Mouse (Mus musculus) lung, postnatal 14 days (tissue): ENCODE results near the gene Pitpnc1.

ENCODE experiments used
- DNase-seq: peaks from one replicate; pipeline ENCODE4 v3.0.0; 2021

Gene Pitpnc1

GRCm38 (mm10) chr11:107437723-107438122, 32.8 kb downstream of the Pitpnc1 start:
- DNase-seq: no peak

DNA sequence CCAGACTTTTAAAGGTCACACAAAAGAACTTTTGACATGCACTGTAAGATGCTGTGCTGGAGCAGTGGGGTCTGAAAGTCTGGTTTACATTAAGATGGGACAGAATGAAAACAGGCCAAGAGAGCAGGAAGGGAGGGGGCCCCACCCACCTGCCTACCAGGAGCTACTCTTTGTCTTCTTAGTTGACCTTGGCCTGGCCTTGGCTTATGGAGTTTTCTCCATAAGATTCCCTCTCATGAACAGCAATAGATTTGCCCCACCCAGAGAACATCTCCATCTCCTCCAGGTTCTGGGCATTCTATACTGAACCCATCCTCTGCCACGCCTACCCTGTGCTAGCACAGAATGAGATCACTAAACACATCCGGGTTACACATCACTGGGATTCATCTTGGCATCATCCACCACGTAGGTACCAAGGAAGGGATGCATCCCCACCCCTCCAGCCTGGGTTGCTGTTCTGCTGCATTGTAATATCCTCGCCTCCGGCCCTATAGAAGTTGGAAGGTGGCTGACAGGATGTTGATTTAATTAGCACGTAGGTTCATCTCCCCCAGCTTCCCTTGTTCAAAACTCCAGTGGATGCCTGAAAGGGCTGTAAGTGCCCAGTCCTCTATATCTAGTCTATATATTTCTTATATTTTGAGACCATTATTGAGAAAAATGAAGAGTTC, 34.6 kb downstream of the Pitpnc1 start:
- DNase-seq: no peak

DNA sequence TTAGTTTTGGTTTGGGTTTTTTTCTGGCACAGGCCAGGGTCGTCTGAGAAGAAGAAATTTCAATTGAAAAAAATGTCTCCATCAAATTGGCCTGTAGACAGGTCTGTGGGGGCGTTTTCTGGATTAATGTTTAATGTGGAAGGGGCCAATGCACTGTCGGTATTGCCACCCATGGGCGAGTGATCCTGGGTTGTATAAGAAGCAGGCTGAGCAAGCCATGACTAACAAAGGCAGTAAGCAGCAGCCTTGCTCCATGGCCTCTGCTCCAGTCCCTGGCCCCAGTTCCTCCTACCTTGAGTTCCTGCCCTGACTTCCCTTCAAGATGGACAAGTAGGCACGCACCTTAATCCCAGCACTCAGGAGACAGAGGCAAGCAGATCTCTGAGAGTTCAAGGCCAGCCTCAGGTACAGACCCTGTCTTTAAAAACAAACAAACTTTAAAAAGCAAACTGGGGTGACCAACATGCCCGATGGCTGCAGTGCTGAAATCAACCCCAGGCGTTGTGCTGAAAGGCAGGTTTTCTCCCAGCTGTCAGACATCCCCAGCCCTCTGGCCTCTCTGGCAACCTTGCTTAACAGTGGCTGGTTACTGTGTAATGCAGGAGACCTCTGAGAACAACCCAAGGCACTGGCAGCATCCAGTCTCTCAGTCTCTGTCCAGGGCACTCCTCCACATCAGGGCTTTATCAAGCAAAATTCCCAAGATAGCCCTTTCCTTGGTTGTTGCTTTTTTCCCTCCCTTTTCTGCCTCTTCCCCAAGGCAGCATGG, 39.1 kb downstream of the Pitpnc1 start:
- no peak for DNase-seq

DNA sequence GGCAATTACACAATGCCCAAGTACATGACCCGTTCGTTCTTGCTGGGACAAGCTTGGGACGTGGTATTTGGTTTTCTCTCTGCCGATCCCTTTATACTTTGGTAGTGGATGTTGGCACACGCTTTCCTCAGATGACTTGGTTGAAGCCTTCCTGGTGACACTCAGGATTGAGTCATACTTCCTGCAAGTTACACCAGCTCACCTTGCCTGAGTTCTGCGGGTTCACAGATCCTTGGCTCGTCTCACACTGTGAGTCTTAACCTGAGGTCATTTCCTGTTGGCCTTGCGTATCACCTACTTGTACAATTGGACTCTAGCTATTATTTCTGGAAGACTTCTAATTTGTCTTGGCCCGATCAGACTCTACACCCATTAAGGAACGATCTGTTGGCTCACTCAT, 42.5 kb downstream of the Pitpnc1 start:
- no peak for DNase-seq

DNA sequence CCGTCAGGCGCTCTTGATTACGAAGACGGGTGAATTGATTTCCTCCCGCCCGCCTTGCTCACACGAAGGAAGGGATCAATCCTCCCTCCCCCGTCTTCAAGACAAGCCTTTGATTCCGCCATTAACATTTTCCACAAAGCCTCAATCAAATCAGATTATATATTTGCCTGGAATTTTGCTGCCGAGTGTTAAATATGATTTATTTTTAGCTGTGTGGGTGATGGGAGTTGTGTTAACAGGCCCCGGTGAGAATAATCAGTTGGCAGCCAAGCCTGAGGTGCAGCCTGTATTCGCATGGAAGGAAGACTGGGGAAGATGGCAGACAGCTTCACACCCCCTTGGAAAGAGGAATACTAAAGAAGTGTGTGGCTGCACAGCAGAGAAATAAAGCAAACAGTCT, 46.3 kb downstream of the Pitpnc1 start:
- no peak for DNase-seq

DNA sequence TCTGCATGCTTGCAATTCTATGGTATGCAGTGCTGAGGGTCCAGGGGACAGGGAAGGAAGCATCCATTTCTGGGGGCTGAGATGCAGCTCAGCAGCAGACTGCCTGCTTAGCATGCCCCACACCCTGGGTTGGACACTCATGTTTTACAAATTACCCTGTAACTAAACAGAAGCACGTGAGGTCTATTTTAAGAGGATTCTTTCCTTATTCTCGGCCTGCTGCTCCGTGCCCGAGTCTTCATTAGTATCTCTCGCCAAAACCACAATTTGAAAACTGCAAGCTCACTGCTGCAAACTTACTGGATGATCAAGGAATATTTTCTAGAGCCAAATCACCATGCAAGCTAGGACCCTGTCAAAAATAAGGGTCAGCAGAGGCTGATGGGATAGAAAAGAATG, 48.1 kb downstream of the Pitpnc1 start:
- no peak for DNase-seq

- DNase-seq: peak; percentile 36
Observed at GRCm38 (mm10) chr11:107421751-107422355, 48.6 kb downstream of the Pitpnc1 start.

GRCm38 (mm10) chr11:107419925-107420324, 50.6 kb downstream of the Pitpnc1 start:
- DNase-seq: no peak

DNA sequence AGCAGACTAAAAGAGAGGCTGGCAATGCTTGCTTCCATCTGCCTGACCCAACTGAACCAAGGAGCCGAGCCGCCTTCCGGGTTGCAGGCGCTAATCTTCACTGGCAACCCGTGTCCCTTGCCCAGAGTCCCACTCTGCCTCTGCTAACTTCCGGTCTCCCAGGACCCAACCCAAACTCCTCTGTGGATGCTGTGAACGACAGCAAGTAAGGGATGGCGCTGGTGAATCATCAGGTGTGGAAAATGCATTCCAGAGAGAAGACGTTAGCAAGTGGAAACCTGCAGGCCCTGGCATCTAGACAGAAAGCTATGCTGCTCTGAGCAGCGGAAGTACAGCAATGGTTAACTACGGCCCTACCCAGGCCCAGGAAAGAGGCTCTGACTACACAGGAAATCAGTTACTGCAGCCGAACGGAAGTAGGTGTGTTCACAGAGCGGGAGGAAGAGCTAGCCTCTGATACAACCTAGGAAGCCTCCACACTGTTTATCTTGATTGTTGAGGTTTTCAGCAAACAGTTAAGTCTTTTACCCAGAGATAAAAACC, 53.4 kb downstream of the Pitpnc1 start:
- peak; percentile 58 for DNase-seq

DNA sequence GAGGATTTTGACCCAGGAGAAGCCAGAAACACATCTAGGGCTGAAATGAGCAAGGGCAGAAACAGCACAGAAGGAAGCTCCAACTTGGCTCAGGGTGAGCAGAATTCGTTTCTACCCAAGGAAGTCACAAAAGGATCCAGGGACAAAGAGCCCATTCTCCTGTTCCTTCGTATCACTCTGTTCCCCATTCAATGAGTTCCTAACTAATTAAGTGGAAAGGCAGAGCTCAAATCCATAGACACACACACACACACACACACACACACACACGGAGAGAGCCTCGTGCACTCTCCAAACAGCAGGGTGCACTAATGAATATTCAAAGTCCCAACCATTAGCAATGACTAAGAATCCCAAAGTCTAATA, 54.0 kb downstream of the Pitpnc1 start:
- DNase-seq: no peak

DNA sequence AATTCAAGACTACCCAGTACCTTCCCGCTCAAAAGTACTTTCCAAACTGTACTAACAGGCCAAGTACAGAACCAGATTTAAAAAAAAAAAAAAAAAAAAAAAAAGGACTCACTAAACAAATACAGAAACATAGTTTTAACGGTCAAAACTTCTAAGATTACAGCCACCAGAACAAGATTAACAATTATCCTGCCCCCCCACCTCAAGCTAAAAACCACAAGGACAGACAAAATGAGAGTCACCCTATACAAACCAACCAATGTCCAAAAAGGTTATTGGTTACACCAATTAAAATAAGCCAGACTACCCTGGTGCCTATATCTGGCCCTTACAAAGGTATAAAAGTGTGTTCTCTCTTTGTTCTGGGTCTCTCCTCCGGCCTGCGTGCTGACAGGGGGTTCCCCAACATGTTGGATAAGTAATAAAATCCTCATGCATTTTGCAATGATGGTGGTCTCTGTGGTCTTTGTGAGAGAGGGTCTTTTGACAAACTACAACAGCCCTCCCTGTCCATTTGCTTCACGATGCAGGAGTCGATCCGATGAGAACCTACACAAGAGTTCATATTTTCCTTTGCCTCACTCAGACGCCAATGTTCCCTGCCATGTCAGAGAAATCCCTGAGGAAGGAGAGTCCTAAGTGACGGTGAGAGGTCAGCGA, 54.5 kb downstream of the Pitpnc1 start:
- DNase-seq: no peak

DNA sequence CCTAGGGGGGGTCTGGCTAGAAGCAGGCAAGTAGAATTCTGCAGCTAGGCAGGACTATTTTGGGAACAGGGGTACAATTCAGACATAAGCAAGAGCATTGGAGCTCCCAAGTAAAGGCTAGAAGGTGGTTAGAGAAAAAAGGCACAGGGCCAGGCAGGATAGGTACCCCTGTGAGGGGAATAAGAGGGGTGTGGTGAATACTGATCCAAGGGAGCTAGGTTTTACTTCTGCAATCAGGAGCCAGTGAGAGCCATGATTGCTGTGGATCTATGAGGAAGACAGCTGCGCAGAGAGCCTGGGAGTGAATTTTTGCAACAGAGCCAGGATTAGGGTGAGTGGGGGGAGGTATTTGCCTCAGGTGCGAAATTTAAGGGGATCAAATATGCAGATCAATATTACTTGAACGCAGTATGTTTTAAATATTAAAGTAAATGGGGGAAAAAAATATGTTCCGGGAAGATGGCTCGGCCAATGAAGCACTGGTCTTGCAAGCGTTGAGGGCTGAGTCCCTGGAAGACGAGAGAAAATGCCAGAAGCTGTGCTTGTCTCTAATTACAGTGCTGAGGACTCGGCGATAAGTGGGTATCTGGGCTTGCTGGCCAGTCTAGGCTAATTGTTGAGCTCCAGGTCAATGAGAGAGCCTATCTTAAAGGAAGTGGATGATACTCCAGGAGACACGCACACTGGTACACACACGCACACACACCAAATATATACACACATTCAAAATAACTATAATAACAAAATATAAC, 55.3 kb downstream of the Pitpnc1 start:
- DNase-seq: no peak

DNA sequence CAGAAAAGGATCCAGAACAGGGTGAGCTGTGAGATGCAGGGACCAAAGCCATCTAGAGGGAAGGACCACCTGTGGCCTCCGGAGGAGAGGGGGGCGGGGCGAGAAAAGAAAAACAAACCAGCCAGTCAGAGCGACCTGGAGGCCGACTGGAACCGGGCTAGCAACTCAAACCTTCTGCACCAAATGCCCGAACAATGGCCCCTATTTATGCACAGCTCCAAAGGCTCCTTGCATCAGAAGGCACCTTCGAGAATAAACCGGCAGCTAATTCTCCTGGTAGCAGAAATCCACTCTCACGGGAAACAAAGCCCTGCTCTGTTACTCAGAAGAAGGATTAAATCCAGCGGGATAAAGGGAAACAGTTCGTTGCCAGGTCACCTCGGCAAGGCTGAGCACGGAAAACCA, 57.2 kb downstream of the Pitpnc1 start:
- DNase-seq: peak; percentile 19

DNA sequence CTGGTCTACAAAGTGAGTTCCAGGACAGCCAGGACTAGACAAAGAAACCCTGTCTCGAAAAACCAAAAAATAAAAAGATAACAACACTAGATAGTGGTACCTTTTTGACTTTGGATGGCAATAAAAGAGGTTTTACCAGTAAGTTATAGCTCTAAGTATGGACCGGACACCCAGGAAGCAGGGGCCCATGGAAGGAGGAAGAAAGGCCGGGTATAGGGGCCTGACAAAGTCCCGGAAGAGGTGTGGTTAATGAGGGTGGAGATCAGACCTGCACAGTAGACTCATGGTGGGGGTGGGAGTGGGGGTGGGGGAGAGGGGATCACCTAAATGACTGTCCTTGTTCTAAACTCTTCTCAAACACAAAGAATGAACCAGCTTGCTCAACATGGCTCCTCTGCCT, 58.4 kb downstream of the Pitpnc1 start:
- no peak for DNase-seq

- DNase-seq: no peak
Observed at GRCm38 (mm10) chr11:107411576-107411975, 58.9 kb downstream of the Pitpnc1 start.

GRCm38 (mm10) chr11:107410804-107411203, 59.7 kb downstream of the Pitpnc1 start:
- DNase-seq: no peak

- DNase-seq: no peak
Observed at GRCm38 (mm10) chr11:107410090-107410732, 60.3 kb downstream of the Pitpnc1 start.

DNA sequence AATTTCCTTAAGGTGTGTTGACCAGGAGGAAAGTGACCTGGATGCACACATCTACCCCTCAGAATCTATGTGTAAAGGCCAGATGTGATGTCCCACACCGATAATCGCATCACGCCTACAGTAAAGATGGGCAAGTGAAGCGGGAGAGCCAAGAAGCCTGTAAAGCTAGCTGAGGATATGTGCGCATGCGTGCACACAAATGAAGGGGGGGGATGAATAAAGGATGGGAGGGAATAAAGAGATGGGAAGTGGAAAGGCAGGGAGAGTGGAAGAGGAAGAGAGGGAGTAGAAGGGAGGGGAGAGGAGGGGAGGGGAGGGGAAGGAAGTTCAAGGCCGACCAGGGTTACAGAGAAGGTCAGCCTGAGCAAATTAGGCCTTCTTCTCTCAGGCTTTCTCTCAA, 61.6 kb downstream of the Pitpnc1 start:
- DNase-seq: no peak

DNA sequence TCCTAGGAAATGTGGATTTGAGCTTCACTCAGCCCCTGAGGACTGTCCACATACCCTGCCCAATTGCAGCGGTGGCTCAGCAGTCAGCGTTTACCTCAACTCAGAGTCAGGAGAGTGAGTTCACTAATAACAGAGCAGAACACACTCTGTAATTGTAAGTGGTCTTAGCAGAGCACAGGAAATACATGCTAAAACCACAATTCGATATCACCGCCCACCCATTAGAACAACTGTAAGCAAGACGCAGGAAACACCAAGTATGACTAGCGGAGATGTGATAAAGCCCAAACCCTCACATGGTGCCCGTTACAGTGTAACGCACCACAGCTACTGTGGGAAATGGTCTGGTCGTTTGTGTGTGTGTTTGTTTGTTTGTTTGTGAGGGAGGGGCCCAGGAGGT, 62.8 kb downstream of the Pitpnc1 start:
- DNase-seq: no peak

DNA sequence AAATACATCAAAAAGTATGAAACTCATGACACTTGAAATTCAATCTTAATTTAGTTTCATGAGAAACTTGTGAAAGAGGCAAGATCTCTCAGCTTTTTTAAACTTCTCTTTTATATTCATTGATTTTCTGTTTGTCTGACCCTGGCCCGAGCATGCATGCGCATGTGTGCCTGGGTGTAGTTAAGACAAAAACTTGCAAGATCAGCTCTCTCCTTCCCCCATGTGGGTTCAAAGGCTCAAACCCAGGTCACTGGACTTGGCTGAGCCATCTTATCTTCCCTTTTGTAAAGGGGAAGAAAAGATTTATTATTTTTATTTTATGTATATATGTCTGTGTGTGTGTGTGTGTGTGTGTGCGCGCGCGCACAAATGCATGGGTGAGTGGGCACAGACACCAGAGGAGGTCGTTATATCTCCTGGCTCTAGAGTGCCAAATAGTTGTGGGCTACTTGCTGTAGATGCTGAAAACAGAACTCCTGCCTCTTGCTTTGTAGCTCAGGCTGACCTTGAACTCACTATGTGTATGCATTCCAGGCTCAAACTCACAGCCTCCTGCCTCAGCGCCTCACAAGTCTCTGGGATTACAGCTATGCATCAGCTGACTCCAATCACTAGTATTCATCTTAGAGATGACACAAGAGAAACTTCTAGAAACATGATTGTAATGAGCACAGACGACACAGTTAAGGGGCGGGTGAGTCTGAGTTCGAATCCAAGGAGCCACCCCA, 64.7 kb downstream of the Pitpnc1 start:
- DNase-seq: no peak

DNA sequence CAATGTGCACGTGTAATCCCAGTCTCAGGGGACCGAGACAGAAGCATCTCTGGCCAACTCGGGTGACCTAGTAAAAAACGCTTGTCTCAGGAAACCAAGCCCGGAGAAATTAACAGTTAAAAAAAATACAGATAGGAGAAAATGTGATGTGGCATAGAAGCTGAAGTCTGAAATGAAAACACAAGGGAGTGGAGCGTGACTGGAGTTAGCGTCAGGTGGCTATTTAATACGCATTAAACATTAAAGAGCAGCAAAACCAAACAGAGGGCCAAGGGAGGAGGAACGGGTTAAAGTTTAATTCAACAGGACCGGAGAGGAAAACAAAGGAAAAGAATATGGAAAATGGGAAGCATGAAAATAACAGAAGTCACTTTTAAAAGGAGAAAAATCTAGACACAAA, 67.2 kb downstream of the Pitpnc1 start:
- no peak for DNase-seq
